Mouse (Mus musculus): ENCODE results near the gene Gm49359.
A peak's percentile ranks its signal among the peaks of the same experiment; 100 is the strongest.
"Not testable (repeated sequence)": the region's sequence is repeated elsewhere in the genome, so short reads cannot be mapped to it uniquely, and the experiment has no call there.

Gene Gm49359

GRCm38 (mm10) chr13:62466424-62467334 lies at the start of gene Gm49359:
TSS of gene Gm49359 (minus strand) at chr13:62466832.
- DNase-seq = peak; percentile 94

GRCm38 (mm10) chr13:62510641-62511420 lies 44.2 kb upstream of the Gm49359 start:
- not testable (repeated sequence) for DNase-seq

GRCm38 (mm10) chr13:62472661-62473060 lies 6.0 kb upstream of the Gm49359 start:
- DNase-seq = not testable (repeated sequence)

- not testable (repeated sequence) for DNase-seq
Observed at GRCm38 (mm10) chr13:62469947-62470346, 3.3 kb upstream of the Gm49359 start.

Data from layer of hippocampus, adult 9-11 months (tissue).